Mouse (Mus musculus): ENCODE results near the gene Olfr444.

Gene Olfr444

GRCm38 (mm10) chr6:42948767-42949166 lies at the start of gene Olfr444:
Gene Olfr444 (plus strand): TSS chr6:42949067.
- DNase-seq: no peak

DNA sequence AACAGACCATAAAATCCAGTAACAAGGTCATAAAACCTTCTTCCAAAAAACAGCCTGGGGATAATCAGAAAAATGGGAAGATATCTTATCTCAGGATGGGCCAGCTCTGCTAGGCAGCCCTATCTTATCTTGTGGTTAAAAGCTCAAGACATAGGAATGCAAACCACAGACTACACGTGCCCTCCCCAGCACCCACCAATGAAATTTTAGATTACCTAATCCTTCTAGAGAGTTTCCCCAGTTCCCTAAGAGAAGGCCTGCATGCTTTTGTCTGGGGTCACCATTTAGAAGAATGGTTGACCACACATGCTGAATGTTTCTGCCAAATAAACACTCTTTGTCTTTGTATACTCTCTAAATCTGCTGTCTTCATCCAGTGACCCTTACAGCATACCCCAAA lies 48.5 kb upstream of the Olfr444 start:
- no peak for DNase-seq

DNA sequence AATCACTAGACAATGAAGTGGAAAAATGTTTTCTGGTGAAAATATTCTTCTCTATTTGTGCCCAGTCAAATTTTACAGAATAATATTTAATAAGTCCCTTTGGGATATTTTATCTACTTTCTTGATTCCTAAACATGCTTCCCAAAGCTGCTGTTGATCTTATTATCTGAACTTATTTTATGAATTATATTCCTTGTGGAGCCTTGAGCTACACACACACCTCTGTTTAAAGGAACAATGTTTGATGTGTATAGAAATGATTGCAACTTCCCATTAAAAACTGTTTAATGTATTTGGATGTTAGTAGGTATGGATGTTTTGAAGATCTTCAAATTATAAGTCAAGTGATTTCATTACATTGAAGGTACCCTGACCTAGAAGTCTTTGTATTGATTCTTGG lies 40.3 kb upstream of the Olfr444 start, which contains the start of gene Olfr447:
Gene Olfr447, plus strand, starts transcription at position 301 of the 400 bp plus-strand sequence.
- no peak for DNase-seq

GRCm38 (mm10) chr6:42921077-42921476 lies 27.8 kb upstream of the Olfr444 start, which contains the start of gene Olfr446:
Gene Olfr446 (plus strand): TSS chr6:42921377.
- DNase-seq: no peak

DNA sequence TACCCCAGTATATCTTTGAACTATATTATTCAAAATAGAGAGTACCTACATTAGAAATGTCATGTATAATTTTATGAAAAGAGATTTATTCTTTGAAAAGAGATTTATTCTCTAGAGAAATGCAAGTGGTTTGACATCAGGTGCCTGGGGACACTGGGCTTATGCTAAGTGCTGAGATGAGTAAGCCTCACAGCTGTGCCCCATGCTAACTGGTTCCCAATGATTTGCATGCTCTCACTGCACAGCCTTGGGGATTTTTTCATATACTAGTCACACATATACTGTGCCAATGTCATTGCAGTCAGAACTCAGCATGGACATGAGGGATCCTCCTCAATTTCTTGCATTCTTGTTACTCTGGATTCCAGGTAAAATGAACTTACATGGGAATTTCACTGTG lies 31.5 kb downstream of the Olfr444 start:
- no peak for DNase-seq

Data from right cerebral cortex, postnatal 25 days (tissue).